Mouse (Mus musculus): Measurements from ENCODE around the gene Serpine1.

DNA sequence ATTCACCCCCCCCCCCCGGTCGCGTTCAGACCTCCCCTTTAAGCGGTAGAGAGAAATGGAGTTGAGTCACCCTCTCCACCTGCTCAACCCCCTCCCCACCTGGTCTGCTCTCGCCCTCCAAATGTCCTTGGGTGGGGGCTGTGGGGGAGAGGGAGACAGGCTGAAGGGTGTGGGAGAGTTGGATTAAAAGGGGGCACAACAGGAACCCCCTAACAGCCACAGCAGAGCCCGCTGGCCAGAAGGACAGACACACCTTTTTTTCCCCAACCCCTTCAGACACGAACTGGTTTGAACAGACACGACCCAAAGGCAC, 42.8 kb downstream of the Serpine1 start:
- TF ChIP-seq CTCF (IDR thresholded peaks at IDR 0.05; ENCODE audit: control insufficient read depth, insufficient read depth, insufficient read length) (no peak), MYOD1 (IDR thresholded peaks at IDR 0.05; ENCODE audit: control insufficient read depth, insufficient read length, low read depth) (no peak), MYOG (IDR thresholded peaks at IDR 0.05; ENCODE audit: control insufficient read depth, extremely low read depth, insufficient read length) (no peak), MAX (IDR thresholded peaks at IDR 0.05) (no peak), USF1 (IDR thresholded peaks at IDR 0.05; ENCODE audit: low read depth) (no peak), CEBPB (IDR thresholded peaks at IDR 0.05; ENCODE audit: low read depth) (no peak), FOSL1 (IDR thresholded peaks at IDR 0.05; ENCODE audit: insufficient read depth, low read length, poor library complexity, severe bottlenecking) (no peak)

Measured in C2C12 (cell line).